Mouse (Mus musculus) CD4-positive, CD25-positive, alpha-beta regulatory T cell, adult 4 months (primary cell): Measurements from ENCODE around the gene Wbp1. TPM values are rescaled to one million over a fixed set of nuclear protein-coding genes. Genes with fewer than 3 reads are reported as not detected.

Experiments used
- ATAC-seq: one replicate; pipeline ENCODE4 v1.8.0; 2017
- polyA plus RNA-seq, 2 experiments: library from polyadenylated mRNA; unstranded; fragments of 100-300 nt; shearing (Covaris generic); gene quantifications; one replicate each; pipeline ENCODE4 v1.2.1; 2017

The Wbp1 gene
- polyA plus RNA-seq, 2 experiments from 2014 or later, result 20.4 to 23.6 TPM

- ATAC-seq, result peak; percentile 62
These were observed 16.7 kb upstream of the Wbp1 start for GRCm38 (mm10) chr6:83138056-83138455.

GRCm38 (mm10) chr6:83137576-83137950 is 16.2 kb upstream of the Wbp1 start:
- ATAC-seq, result no peak

- ATAC-seq, result peak; percentile 50
These were observed 15.7 kb upstream of the Wbp1 start for GRCm38 (mm10) chr6:83136881-83137575.

- no peak for ATAC-seq
These were observed 15.0 kb upstream of the Wbp1 start for GRCm38 (mm10) chr6:83136291-83136880.

- ATAC-seq, result peak; percentile 35
These were observed 14.3 kb upstream of the Wbp1 start for GRCm38 (mm10) chr6:83135571-83136161.

- ATAC-seq, result no peak
These were observed 13.7 kb upstream of the Wbp1 start, which contains the start of gene Rtkn for GRCm38 (mm10) chr6:83134951-83135513. Rtkn (plus strand) TSS chr6:83135463.

GRCm38 (mm10) chr6:83134226-83134625 is 12.9 kb upstream of the Wbp1 start:
- ATAC-seq, result no peak

GRCm38 (mm10) chr6:83132176-83132919 is 11.0 kb upstream of the Wbp1 start:
- ATAC-seq, result no peak

GRCm38 (mm10) chr6:83131469-83132034 is 10.2 kb upstream of the Wbp1 start:
- no peak for ATAC-seq

GRCm38 (mm10) chr6:83127419-83127818 is 6.1 kb upstream of the Wbp1 start:
- ATAC-seq, result no peak

- ATAC-seq, result no peak
These were observed 4.0 kb upstream of the Wbp1 start, which contains the start of gene Ino80b for GRCm38 (mm10) chr6:83125331-83125730. Ino80b (minus strand) TSS chr6:83125431.

- ATAC-seq, result peak; percentile 37
These were observed 3.5 kb upstream of the Wbp1 start for GRCm38 (mm10) chr6:83124851-83125312.

- ATAC-seq, result no peak
These were observed 1.6 kb upstream of the Wbp1 start for GRCm38 (mm10) chr6:83122961-83123360.

GRCm38 (mm10) chr6:83121863-83122710 is 728 bp upstream of the Wbp1 start:
- peak; percentile 11 for ATAC-seq

- no peak for ATAC-seq
These were observed 1.7 kb downstream of the Wbp1 start for GRCm38 (mm10) chr6:83119734-83120051.

GRCm38 (mm10) chr6:83118825-83119733 is 2.3 kb downstream of the Wbp1 start:
- no peak for ATAC-seq

GRCm38 (mm10) chr6:83118369-83118768 is 3.0 kb downstream of the Wbp1 start:
- no peak for ATAC-seq

GRCm38 (mm10) chr6:83117616-83118015 is 3.7 kb downstream of the Wbp1 start:
- ATAC-seq, result no peak

- no peak for ATAC-seq
These were observed 4.3 kb downstream of the Wbp1 start for GRCm38 (mm10) chr6:83117165-83117438.

- ATAC-seq, result no peak
These were observed 4.8 kb downstream of the Wbp1 start for GRCm38 (mm10) chr6:83116373-83117164.
